Mouse (Mus musculus) neural tube, embryonic 12.5 days (tissue): ENCODE measurements around the gene Itih2. TPM values are rescaled to one million over a fixed set of nuclear protein-coding genes. Genes with fewer than 3 reads are reported as not detected.

Experiments used
- ATAC-seq: fragments of 200-750 bp; cut with Nextera tagmentation; 2 replicates; pipeline ENCODE4 v1.8.0; 2017; ENCODE audit warnings: low read depth, mild to moderate bottlenecking, moderate TSS enrichment, moderate library complexity; ENCODE audit not compliant: low FRiP score
- H3K27ac ChIP-seq: fragments of 300-500 bp; sonication (generic); 2 replicates; pipeline ENCODE4 v1.5.1; 2016
- H3K27me3 ChIP-seq: fragments of 300-500 bp; sonication (generic); replicated peaks from 2 replicates; pipeline ENCODE4 v1.6.1; 2016; ENCODE audit warnings: mild to moderate bottlenecking
- H3K36me3 ChIP-seq: fragments of 300-500 bp; sonication (generic); 2 replicates; pipeline ENCODE4 v1.6.1; 2016; ENCODE audit warnings: mild to moderate bottlenecking
- H3K4me1 ChIP-seq: fragments of 300-500 bp; sonication (generic); 2 replicates; pipeline ENCODE4 v1.6.1; 2016
- H3K4me2 ChIP-seq: fragments of 300-500 bp; sonication (generic); replicated peaks from 2 replicates; pipeline ENCODE4 v1.6.1; 2016; ENCODE audit warnings: mild to moderate bottlenecking
- H3K4me3 ChIP-seq: fragments of 300-500 bp; sonication (generic); 2 replicates; pipeline ENCODE4 v1.5.1; 2016
- H3K9ac ChIP-seq: fragments of 300-500 bp; sonication (generic); 2 replicates; pipeline ENCODE4 v1.6.1; 2016; ENCODE audit warnings: mild to moderate bottlenecking
- H3K9me3 ChIP-seq: fragments of 300-500 bp; sonication (generic); 2 replicates; pipeline ENCODE4 v1.6.1; 2016; ENCODE audit warnings: mild to moderate bottlenecking
- WGBS: fragments of 180-500 bp; shearing (Covaris S2); methylation state at CpG from one replicate; pipeline ENCODE4 v1.1.7; 2016; 5-methylcytosine and 5-hydroxymethylcytosine counted together
- polyA plus RNA-seq: library from polyadenylated mRNA; unstranded; fragments of >200 nt; fragmentation: Nextera tagmentation; extraction: Ambion mirVana; gene quantifications from 2 replicates; pipeline ENCODE4 v1.2.1, GENCODE M21; 2016

The Itih2 gene
- polyA plus RNA-seq, 1 experiment from 2014 or later: 0.94 TPM

GRCm38 (mm10) chr2:10100471-10100870 is 30.7 kb downstream of the Itih2 start:
- no peak overlapping the region for H3K4me2 ChIP-seq

GRCm38 (mm10) chr2:10098598-10099215 is 32.5 kb downstream of the Itih2 start:
- Histone ChIP-seq H3K9me3 (no peaks in the 10 kb centered on the region), H3K4me2 (no peak overlapping the region), H3K36me3 (no peaks in the 10 kb centered on the region), H3K27ac (no peak overlapping the region), H3K4me1 (no peaks in the 10 kb centered on the region), H3K9ac (no peak overlapping the region), H3K27me3 (no peaks in the 10 kb centered on the region), H3K4me3 (no peak overlapping the region)
- no peak for ATAC-seq
- WGBS: 36% methylated on average over 9 of the region's 9 CpGs

More at GRCm38 (mm10) chr2:10100471-10100870, 30.7 kb downstream of the Itih2 start:
- Histone ChIP-seq H3K9ac (no peak overlapping the region), H3K27me3 (no peaks in the 10 kb centered on the region), H3K4me3 (no peak overlapping the region), H3K27ac (no peak overlapping the region), H3K9me3 (no peaks in the 10 kb centered on the region), H3K4me1 (no peaks in the 10 kb centered on the region), H3K36me3 (no peaks in the 10 kb centered on the region)
- ATAC-seq: no peak
- 56% methylated on average over 2 of the region's 2 CpGs for WGBS

- Histone ChIP-seq H3K9me3 (no peaks in the 10 kb centered on the region), H3K27ac (no peak overlapping the region), H3K4me2 (no peak overlapping the region), H3K36me3 (peaks cover 36% of the 10 kb centered on the region), H3K4me3 (no peak overlapping the region), H3K4me1 (no peaks in the 10 kb centered on the region), H3K9ac (no peak overlapping the region), H3K27me3 (no peaks in the 10 kb centered on the region)
- whole genome bisulfite sequencing: 89% methylated on average over 14 of the region's 14 CpGs
- ATAC-seq: no peak
Measured at GRCm38 (mm10) chr2:10094327-10095100, 36.7 kb downstream of the Itih2 start.

GRCm38 (mm10) chr2:10087256-10087850 is 43.8 kb downstream of the Itih2 start:
- Histone ChIP-seq H3K4me2 (no peak overlapping the region), H3K27ac (no peak overlapping the region), H3K4me3 (no peak overlapping the region), H3K4me1 (no peaks in the 10 kb centered on the region), H3K9me3 (no peaks in the 10 kb centered on the region), H3K9ac (no peak overlapping the region), H3K36me3 (peaks cover 54% of the 10 kb centered on the region), H3K27me3 (no peaks in the 10 kb centered on the region)
- WGBS: 87% methylated on average over 8 of the region's 8 CpGs
- ATAC-seq: no peak

GRCm38 (mm10) chr2:10082737-10083136 is 48.5 kb downstream of the Itih2 start:
- H3K4me2 ChIP-seq: no peak overlapping the region
- 87% methylated on average over 1 of the region's 1 CpGs for WGBS
- H3K27me3 ChIP-seq: no peaks in the 10 kb centered on the region
- H3K9ac ChIP-seq: no peak overlapping the region
- no peak for ATAC-seq
- H3K36me3 ChIP-seq: peaks cover 21% of the 10 kb centered on the region
- peaks cover 24% of the 10 kb centered on the region for H3K4me1 ChIP-seq
- H3K27ac ChIP-seq: no peak overlapping the region
- no peaks in the 10 kb centered on the region for H3K9me3 ChIP-seq
- no peak overlapping the region for H3K4me3 ChIP-seq

GRCm38 (mm10) chr2:10081453-10082080 is 49.6 kb downstream of the Itih2 start:
- Histone ChIP-seq H3K4me2 (peak overlapping the region; percentile 70), H3K9me3 (no peaks in the 10 kb centered on the region), H3K4me3 (no peak overlapping the region), H3K9ac (peak overlapping the region; percentile 80; the same call in 1 of the 2 replicates), H3K4me1 (peaks cover 24% of the 10 kb centered on the region), H3K27ac (no peak overlapping the region), H3K27me3 (no peaks in the 10 kb centered on the region), H3K36me3 (peaks cover 10% of the 10 kb centered on the region; the same call in 1 of the 2 replicates)
- ATAC-seq: no peak
- 89% methylated on average over 5 of the region's 5 CpGs for WGBS

- under 1% methylated on average over 61 of the region's 61 CpGs for WGBS
- peak within 1 kb of the TSS; percentile 70 for H3K4me2 ChIP-seq
- H3K9ac ChIP-seq: peak within 1 kb of the TSS; percentile 96
- peaks cover 8% of the 10 kb centered on the region; the same call in 1 of the 2 replicates for H3K36me3 ChIP-seq
- peak within 1 kb of the TSS; percentile 83 for H3K4me3 ChIP-seq
- peaks cover 24% of the 10 kb centered on the region for H3K4me1 ChIP-seq
- ATAC-seq: peak; percentile 97
- H3K27ac ChIP-seq: peak within 1 kb of the TSS; percentile 88
- no peaks in the 10 kb centered on the region for H3K9me3 ChIP-seq
- H3K27me3 ChIP-seq: no peaks in the 10 kb centered on the region
Measured at GRCm38 (mm10) chr2:10080310-10081010, 50.7 kb downstream of the Itih2 start, which contains the start of the genes Atp5c1 and Kin. Gene Atp5c1, minus strand, starts transcription at chr2:10080510. Gene Kin, plus strand, starts transcription at chr2:10080593.

GRCm38 (mm10) chr2:10079745-10080309 is 51.4 kb downstream of the Itih2 start:
- Histone ChIP-seq H3K9me3 (no peaks in the 10 kb centered on the region), H3K27me3 (no peaks in the 10 kb centered on the region), H3K9ac (peak overlapping the region; percentile 96), H3K36me3 (peaks cover 12% of the 10 kb centered on the region; the same call in 1 of the 2 replicates), H3K4me2 (peak overlapping the region; percentile 70), H3K4me3 (peak overlapping the region; percentile 83), H3K4me1 (peaks cover 24% of the 10 kb centered on the region), H3K27ac (peak overlapping the region; percentile 88)
- under 1% methylated on average over 28 of the region's 28 CpGs for WGBS
- ATAC-seq: no peak; the same call in 1 of the 2 replicates

GRCm38 (mm10) chr2:10076675-10077074 is 54.5 kb downstream of the Itih2 start:
- H3K27ac ChIP-seq: no peak overlapping the region
- H3K27me3 ChIP-seq: no peaks in the 10 kb centered on the region
- peaks cover 22% of the 10 kb centered on the region for H3K4me1 ChIP-seq
- peaks cover 14% of the 10 kb centered on the region for H3K36me3 ChIP-seq
- 87% methylated on average over 8 of the region's 8 CpGs for WGBS
- ATAC-seq: no peak
- H3K9me3 ChIP-seq: no peaks in the 10 kb centered on the region
- no peak overlapping the region for H3K4me3 ChIP-seq
- H3K4me2 ChIP-seq: no peak overlapping the region
- no peak overlapping the region for H3K9ac ChIP-seq

- no peak overlapping the region for H3K9ac ChIP-seq
- WGBS: 92% methylated on average over 7 of the region's 7 CpGs
- no peak overlapping the region for H3K27ac ChIP-seq
- H3K4me1 ChIP-seq: peaks cover 16% of the 10 kb centered on the region
- H3K4me3 ChIP-seq: no peak overlapping the region
- H3K4me2 ChIP-seq: no peak overlapping the region
- H3K36me3 ChIP-seq: peaks cover 14% of the 10 kb centered on the region
- ATAC-seq: no peak
- no peaks in the 10 kb centered on the region for H3K9me3 ChIP-seq
- H3K27me3 ChIP-seq: no peaks in the 10 kb centered on the region
Measured at GRCm38 (mm10) chr2:10074470-10074869, 56.7 kb downstream of the Itih2 start.

- WGBS: 64% methylated on average over 7 of the region's 7 CpGs
- Histone ChIP-seq H3K9me3 (no peaks in the 10 kb centered on the region), H3K4me2 (no peak overlapping the region), H3K4me1 (no peaks in the 10 kb centered on the region), H3K27ac (no peak overlapping the region), H3K9ac (no peak overlapping the region), H3K36me3 (peaks cover 35% of the 10 kb centered on the region), H3K4me3 (no peak overlapping the region), H3K27me3 (no peaks in the 10 kb centered on the region)
- no peak for ATAC-seq
Measured at GRCm38 (mm10) chr2:10071751-10072150, 59.4 kb downstream of the Itih2 start.
